Mouse (Mus musculus): ENCODE measurements around the gene Car11.
"Not testable (repeated sequence)": the region's sequence is repeated elsewhere in the genome, so short reads cannot be mapped to it uniquely, and the experiment has no call there.

Gene Car11

DNA sequence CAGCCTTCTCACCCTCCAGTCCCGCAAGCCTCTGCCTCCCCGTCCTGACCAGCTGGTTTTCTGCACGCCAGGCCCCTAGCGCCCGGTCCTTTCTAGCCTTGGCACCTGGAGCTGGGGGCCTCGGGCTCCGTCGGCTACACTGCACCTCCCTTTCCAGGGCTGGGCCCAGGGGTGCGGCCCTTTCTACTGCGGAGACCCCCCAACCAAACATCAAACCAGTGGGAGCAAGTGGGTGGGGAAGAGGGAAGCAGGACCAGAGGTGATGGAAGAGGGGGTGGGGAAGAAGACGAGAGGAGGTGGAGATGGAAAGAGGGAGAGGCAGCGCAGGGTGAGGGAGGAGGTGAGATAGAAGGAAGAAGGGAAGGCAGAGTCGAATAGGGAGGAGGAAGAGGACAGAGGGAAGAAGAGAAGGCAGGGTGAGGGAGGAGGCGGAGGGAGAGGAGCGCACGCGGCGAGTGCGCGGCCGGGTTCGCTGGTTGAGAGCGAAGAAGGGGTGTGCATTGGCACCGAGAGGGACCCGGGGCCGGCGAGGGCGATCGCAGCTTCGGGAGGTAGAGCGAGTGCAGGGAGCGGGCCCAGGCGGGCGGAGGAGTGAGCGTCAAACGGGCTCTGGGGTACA, at the start of gene Car11:
Gene Car11 (plus strand): TSS at position 321 of the 619 bp plus-strand sequence.
- no peak for DNase-seq (ENCODE audit: low read depth, low spot score)

DNA sequence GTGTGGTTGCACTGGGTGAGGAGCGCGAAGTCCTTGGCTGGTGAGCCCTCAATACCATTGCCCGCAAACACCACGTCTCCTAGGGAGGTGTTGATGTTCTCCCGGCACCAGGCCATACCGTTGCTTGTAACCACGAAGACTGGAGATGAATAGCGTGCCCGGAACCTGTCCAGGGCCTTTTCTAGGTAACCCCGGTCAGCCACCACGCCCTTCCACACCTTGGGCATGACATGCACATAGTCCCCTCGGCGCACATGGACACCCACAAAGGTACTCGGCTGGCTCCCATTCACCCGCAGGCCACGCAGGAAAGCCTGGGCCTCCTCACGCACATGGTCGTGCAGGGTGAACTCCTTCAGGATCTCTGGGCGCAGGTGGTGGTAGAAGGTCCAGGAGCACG, 49.2 kb upstream of the Car11 start:
- not testable (repeated sequence) for DNase-seq (ENCODE audit: low read depth, low spot score)

DNA sequence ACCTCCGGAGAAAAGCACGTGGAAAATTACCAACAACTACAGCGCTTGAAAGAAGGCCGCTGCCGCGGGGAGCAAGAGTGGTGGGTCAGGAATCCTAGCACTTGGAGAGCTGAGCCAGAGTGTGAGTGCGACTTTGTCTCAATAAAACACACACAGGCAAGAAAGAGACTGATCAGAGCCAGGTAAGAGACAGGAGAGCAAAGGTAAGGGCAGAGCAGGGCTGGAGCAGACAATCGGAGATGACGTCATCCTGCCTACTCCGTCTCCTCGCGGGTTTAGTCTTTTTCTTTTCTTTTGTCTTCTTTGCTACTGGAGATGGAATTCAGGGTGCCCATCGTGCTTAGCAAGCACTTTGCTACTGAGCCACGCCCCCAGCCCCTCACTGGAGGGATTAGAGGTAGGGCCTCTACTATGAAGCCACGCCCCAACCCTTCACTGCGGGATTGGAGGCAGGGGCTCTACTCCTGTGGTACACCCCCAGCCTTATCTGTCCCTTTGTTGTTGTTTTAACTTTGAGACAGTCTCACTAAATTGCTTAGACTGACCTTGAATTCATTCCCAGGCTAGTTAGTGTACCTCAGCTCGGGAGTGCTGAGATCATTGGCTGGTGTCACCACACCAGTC, 45.1 kb upstream of the Car11 start:
- no peak for DNase-seq (ENCODE audit: low read depth, low spot score)

DNA sequence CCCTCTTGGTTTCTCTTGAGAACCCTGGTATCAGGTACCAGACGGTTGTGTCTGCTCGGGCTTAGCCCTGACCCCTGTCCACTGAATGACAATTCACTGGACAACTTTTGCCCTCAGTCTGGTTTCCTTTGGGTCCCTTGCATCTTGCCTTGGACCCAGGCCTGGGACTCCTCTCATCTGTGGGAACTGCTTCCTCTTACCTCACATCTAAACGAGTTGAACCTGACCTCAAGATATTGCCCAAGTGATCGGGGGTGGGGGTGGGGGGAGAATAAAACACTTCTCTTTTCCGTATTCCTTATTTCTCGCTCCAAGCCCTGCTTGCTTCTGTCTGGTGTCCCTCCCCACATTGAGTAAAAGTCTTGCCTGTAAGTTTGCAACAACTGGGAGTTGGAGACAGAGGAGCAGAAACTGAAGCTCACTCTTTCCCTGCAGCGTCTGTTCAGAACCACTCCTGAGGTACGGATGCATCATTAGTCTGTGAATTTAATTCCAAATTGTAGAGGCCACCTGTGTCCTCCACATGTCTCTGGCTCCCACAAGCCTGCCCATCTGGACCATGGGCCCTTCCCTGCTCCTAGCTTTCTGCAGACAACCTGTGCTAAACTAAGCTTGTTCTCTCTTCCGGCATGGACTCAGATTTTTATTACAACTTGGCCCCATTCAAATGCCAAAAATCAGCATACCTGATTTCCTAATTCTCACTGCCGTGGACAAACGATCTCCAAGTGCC, 38.7 kb upstream of the Car11 start:
- no peak for DNase-seq (ENCODE audit: low read depth, low spot score)

DNA sequence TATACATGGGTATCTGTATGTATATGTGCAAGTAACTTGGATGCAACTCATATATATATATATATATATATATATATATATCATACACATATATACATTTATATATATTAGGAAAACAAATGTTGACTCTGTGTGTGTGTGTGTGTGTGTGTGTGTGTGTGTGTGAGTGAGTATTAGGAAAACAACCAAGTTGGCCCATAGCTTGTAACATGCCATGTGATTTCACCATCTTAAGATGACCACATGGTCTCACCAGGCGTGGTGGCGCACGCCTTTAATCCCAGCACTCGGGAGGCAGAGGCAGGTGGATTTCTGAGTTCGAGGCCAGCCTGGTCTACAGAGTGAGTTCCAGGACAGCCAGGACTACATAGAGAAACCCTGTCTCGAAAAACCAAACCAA, 37.9 kb upstream of the Car11 start:
- not testable (repeated sequence) for DNase-seq (ENCODE audit: low read depth, low spot score)

DNA sequence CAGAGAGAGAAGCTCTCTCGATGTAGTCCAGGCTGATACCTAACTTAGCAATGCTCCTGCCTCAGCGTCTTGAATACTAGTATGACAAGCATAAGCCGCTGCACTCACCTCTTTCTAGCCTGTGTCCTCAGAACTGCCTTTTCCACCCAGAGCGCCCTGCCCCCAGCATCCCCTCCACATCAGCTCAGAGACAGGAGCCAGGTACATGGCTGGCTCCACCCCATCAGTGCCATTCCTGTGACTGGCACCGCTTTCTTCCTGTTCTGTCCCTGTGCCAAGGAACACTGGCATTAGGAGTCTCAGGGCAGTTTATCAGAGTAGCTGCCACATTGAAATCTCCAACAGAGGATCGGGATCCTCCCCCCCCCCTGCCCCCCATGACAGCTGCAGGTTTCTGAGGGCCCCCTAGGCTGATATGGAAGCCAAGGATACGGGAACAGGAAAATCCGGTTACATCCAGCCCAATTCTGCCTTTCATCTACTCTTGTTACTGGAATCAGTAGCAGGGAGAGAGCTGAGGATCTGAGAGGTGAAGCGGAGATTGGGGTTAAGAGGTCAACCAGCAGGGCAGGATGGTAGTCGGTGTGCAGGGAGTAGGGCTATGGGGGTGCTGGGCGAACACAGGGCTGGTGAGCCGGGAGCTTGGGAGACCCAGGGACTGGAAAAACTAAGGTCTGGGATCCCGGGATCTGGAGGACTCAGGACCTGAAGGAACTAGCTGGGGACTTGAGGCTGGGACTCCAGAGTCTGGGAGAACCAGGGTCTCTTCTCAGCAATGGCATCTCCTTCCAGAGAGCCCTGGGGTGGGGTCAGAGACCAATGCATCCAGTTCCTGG, 34.1 kb upstream of the Car11 start:
- DNase-seq (ENCODE audit: low read depth, low spot score): no peak

DNA sequence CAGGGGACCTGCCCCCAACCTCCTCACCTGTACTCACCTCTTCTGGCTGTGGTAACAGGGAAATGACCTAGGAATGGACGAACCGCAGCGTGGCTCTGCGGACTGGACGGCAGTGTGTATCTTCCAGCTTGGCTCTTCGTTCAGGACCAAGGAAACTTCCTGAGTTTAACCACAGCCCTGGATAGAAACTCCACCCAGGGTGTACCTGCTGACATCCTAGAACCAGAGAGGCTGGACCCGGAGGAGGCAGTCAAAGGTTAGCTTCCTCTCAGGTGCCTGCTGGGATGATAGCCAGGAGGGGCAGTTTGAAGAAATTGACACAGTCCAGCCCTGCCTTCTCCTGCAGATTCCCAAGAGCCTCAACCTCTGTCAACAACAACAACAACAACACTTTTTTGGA, 33.5 kb upstream of the Car11 start, which contains the start of gene Fut2:
Gene Fut2 (minus strand): TSS at position 234 of the 400 bp plus-strand sequence.
- no peak for DNase-seq (ENCODE audit: low read depth, low spot score)

DNA sequence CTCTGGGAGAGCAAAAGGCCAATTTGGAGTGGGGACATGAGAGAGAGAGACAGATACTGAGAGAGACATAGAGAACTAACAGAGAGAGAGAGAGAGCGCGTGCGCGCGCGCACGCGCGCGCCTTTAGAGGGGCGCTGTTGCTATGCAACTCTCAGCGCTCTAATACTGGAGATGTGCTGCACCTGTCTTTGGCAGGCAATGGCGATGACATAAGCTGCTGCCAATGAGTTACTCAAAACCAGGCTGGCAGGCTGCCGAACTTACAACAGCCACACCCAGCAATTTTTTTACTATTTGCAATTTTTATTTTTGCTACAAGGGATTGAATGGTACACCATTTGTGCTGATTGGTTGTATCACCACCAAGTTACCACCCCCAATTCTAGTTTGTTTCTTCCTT, 31.9 kb upstream of the Car11 start:
- no peak for DNase-seq (ENCODE audit: low read depth, low spot score)

DNA sequence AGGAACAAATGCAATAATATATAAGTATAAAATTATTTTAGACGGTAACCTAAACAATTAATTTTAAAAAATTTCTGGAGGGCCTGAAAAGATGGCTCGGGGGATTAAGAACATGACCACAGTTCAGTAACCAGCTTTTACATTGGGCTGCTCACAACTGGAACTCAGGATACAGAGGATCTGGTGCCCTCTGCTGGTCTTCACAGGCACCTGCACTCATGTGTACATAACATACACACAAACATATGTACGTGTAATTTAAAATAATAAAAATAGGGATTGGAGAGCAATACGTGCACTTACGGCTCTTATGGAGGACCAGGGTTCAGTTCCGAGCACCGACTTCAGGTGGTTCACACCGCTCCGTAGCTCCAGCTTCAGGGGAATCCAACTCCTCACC, 30.7 kb upstream of the Car11 start:
- DNase-seq (ENCODE audit: low read depth, low spot score): no peak

DNA sequence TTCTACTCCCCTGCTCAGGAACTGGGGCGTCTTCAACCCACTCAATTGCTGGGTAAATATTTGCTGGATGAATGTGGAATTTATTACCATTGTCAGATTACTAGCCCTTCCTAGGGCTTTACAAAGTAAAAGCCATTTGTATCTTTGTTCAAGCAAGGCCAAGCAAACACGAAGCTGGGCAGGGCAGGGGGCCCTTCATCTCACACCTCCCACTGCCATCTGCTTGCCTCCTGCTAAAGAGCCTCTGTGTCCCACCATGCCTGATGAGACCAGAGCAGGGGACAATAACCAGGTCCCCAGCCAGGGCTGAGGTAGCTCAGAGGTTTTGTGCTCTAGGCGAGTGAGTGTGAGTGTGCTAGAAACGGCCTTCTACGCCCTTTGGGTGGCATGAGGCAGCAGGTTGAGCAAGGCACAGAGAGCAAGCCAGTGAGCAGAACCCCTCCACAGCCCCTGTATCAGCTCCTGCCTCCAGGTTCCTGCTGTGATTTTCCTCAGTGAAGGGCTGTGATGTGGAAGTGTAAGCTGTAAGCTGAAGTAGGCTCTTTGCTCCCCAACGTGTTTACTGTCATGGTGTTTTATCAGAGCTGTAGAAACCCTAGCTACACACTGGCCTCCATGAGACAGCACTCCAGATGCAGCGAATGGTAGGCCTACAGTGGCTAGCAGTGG, 21.9 kb upstream of the Car11 start:
- no peak for DNase-seq (ENCODE audit: low read depth, low spot score)

DNA sequence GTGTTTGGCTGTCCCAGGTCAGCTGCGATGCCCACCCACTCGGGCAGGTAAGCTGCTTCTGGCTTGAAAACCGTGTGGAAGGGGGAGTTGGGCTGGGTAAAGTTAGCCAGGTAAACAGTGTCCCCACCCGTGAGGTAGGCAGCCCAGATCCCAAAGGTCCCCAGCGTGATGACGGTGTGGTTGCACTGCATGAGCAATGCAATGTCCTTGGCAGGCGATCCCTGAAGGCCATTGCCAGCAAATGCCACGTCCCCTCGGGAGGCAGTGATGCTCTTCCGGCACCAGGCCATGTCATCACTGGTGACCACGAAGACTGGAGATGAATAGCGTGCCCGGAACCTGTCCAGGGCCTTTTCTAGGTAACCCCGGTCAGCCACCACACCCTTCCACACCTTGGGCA, 21.1 kb upstream of the Car11 start:
- DNase-seq (ENCODE audit: low read depth, low spot score): no peak

DNA sequence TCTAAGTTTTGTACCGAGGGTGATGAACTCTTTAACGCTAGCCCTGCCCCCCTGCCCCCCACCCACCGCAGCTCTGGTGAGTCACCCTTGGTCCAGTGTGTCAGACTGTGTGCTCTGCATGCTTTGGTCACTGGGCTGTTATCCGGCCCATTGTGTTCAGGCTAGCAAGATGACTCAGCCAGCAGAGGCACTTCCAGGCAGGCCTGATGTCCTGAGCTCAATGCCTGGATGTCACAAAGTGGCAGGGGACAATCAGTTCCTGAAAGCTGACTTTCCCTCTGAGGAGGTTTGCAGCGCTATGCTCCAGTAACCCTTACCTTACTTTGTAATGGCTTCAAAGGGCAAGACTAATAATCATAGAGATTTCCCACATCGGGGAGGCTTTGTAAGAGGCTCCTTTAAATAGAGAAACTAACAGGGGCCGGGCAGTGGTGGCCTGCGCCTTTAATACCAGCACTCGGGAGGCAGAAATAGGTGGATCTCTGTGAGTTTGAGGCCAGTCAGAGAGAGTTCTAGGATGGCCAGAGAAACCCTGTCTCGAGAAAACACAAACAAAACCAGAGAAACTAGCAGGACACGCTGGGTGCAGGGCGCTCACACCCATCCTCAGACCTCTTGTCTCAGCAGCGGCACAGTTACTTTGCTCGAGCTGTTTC, 19.5 kb upstream of the Car11 start:
- no peak for DNase-seq (ENCODE audit: low read depth, low spot score)

DNA sequence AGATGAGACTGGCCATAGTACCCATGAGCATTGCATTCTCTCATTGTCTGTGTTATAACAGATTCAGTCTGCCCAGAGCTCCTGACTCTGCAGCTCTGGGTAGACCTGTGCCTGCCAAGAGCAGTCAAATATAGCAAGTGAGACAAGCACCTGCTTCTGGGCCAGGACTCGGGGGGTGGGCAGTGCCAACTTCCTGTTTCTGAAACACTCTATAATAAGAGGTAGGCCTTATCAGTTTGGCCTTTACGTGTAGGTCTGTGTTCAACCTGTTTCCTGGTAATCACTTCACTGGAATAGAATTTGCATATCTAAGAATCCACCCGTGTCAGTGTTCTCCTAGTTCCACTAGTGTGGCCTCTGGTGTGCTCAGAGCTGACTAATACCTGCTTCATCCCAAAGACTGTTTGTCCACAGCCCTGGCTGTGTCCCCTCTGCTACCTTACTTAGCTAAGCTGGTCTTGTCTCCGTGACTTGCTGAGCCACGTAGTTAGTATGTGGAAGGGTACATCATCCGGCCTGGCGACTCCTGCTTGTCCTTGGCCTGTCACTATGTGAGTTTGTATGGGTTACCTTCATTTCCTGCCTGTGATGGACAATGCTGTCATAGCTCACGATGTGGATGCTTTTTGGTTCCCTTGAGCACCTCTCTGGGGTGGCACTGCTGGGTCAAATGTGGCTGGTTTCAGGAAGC, 18.5 kb upstream of the Car11 start:
- DNase-seq (ENCODE audit: low read depth, low spot score): no peak

DNA sequence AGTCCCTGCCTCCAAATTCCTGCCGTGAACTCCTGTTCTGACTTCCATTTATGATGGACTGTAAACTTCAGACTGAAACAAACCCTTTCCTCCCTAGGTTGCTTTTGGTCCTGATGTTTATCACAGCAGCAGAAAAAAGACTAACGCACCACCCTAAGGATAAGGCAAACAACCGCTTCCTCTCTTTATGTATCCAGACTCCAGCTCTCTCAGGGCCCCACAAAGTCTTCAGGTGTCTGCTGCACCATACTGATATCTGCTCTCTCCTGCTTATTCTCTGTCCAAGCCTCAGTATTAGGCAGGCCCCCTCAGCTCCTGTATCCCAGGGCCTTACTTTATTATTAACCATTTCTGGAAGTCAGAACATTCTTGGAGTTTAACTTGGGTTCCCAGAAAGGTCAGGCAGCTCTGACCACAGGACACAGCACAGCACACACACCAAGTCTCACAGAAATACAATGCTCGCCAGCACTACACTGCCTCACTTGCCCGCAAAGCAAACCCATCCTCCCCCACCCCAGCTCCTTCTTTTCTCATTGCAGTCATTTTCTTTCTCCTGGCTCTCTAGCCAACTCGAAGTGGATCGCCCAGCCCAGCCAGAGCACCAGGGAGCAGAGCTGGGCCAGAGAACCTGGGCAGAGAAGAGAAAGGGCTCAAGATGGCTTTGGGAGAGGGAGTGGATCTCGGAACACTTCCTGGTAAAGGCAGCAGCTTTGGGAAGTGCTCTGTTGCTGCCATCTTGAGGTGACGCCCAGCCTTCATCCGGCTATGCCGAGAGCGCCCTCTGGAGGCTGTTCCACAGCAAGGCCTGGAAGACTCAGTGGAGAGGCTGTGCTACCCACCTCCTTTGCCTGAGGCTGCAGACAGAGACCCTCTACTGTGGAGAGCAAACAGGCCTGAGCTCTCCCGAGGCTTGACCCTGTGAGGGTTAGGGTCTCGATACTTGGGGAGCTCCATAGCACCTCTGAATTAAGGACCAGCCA, 17.2 kb upstream of the Car11 start:
- peak; percentile 63 for DNase-seq (ENCODE audit: low read depth, low spot score)

DNA sequence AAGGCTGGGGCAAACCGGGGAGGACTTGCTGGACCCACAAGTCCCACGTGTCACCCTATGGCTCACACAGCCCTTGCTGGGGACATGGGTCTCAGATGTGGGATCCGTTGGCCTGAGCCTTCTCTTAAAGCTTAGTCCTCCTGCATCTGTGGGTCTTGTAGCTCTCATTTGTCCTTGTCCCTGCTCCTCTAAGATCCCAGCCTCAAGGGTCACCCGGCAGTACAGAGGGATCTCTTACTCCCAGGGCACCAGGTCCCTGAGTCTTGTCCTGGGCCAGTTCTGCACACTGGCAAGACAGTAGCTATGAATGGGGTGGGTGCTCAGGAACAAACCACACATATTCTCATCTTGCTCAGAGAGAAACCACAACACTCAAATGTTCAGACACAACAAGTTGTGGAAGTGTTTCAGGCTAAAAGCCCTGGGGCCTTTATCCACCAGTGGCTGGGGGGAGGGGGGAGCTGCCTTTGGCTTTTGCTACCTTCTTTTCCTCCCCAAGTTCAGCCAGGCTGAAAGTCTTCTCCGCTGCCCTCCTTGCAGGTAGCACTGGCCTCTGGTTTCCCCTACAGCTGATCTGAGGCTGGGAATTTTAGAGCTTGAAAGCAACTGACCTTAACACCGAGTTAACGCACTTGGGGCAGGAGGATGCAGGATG, 16.1 kb upstream of the Car11 start, which contains the start of gene Ntn5:
Gene Ntn5 (plus strand): TSS at position 627 of the 655 bp plus-strand sequence.
- no peak for DNase-seq (ENCODE audit: low read depth, low spot score)

DNA sequence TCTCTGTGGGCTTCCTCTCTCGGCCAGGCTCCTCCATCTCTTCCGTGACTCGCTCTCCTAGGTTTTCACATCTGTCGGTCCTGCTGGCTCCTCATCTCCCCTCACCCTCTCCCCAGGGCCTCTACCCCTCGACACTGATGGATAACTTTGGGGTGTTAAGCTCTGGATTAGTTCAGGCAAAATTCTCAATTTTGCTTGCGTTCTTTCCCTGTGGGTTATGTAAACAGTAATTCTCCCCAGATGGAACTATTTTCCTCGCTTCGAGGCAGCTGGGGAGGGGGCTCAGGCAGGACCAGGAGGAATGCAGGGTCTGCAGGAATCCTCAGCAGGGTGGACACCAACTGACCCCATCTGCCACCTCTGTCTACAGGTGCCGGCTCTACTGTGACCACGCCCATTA, 13.8 kb upstream of the Car11 start:
- no peak for DNase-seq (ENCODE audit: low read depth, low spot score)

DNA sequence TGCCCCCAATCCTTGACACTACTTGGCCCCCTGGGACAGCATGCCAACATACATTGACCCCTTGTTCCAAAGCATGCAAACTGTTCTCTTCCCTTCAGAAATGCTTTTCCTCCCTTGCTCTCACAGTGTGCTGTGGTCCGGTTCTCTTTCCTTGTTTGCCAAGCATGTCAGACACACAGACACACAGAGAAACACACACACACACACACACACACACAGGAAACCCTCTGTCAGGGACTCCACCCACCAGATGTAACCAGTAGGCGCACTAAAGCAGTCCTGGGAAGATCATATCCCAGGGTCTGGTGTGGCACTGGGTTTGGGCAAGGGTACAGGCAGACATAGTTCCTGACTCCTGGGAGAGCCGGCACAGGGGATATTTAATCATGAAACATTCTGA, 12.8 kb upstream of the Car11 start:
- no peak for DNase-seq (ENCODE audit: low read depth, low spot score)

DNA sequence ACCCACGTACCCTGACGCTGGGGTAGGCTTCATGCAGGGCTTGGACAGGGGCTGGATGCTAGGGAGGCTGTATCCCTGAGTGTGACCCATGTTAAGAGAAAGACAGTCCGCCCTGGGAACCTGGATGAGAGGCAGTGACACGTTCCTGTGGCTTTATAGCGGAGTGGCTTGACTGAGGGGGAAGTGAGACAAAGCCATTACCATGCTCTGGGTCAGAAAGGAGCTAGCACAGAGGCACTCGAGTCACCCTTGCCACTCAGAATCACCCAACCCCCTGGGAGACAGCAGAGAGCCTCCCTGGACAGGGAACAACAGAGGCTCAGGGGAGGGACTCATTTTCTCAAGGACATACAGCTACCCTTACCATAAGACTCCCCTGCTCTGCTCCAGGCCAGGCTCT, 10.5 kb upstream of the Car11 start:
- DNase-seq (ENCODE audit: low read depth, low spot score): no peak

DNA sequence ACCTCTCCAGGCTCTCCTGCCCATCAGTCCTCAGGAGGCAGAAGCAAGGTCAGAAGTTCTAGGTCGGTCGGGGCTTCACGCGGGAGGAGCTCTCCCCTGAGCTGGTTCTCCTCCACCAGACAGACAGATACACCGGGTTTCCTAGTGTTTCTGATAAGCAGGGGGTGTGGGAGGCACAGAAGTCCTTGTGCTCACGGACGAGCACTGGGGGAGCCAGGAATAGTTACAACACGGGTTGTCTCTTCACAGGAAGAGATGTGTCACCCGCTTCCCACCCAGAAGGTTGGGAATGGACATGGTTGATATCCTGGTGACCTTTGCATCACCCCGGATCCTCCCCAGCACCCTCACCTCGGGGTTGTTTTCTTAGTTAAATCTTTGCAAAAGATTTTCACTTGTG, 9.8 kb upstream of the Car11 start:
- no peak for DNase-seq (ENCODE audit: low read depth, low spot score)
